Mouse (Mus musculus): ENCODE data around the gene Mettl21a. TPM values are rescaled to one million over a fixed set of nuclear protein-coding genes. Genes with fewer than 3 reads are reported as not detected.

Mettl21a gene
- total and polyA plus RNA-seq, 3 experiments, result 5.0 to 8.2 (median 7.0) TPM

- TF ChIP-seq POLR2A (IDR thresholded peaks at IDR 0.05; ENCODE audit: insufficient read depth, low read depth, low read length) (no peak), EP300 (IDR thresholded peaks at IDR 0.05; ENCODE audit: insufficient read depth, low read depth, low read length) (no peak), CTCF (IDR thresholded peaks at IDR 0.05) (no peak; the same call in 1 of the 2 replicates)
- Histone ChIP-seq H3K27ac (peak overlapping the region; percentile 97), H3K36me3 (ENCODE audit: control insufficient read depth, insufficient read depth, low read length) (no peaks in the 10 kb centered on the region), H3K79me2 (replicated peaks; ENCODE audit: control insufficient read depth, insufficient read depth, low read length) (no peaks in the 10 kb centered on the region), H3K9ac (ENCODE audit: low read depth, low read length) (peak overlapping the region; percentile 86), H3K4me1 (ENCODE audit: control insufficient read depth, insufficient read depth, low read length) (peaks cover 1% of the 10 kb centered on the region; the same call in 1 of the 2 replicates), H3K27me3 (ENCODE audit: control insufficient read depth, insufficient read depth, low read length) (no peaks in the 10 kb centered on the region), H3K4me3 (peak overlapping the region; percentile 81)
- DNase-seq, result peak; percentile 89 to 92
- intact Hi-C loops (cut with DNase I), result loop anchor here (1.0 to 5.0 kb wide), 5 partner anchors 75 to 370 kb away; partner anchors contain the start of genes Ccnyl1 and Creb1
- 0% methylated on average over 15 of the region's 15 CpGs for whole genome bisulfite sequencing
These were observed 608 bp upstream of the Mettl21a start for GRCm38 (mm10) chr1:64617715-64617984.

DNA sequence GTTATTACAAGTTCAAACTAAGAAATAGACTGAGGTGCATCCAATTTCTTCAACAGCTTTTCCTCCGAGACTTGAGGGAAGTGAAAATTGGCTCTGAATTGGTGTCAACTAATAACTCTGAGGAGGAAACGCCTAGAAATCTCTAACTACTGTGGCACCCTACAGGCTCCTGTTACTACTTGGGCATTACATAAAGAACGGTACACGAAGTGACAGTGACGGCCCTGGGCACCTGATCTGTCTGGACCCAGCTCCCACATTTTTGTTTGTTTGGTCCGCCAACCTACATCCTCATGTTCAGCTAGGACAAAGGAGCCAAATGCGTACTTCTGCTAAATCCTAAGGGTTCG is 536 bp downstream of the Mettl21a start:
- H3K9ac ChIP-seq (ENCODE audit: low read depth, low read length), result peak overlapping the region; percentile 86
- 1% methylated on average over 8 of the region's 8 CpGs for WGBS
- TF ChIP-seq EP300 (IDR thresholded peaks at IDR 0.05; ENCODE audit: insufficient read depth, low read depth, low read length), result no peak
- no peak for TF ChIP-seq POLR2A (IDR thresholded peaks at IDR 0.05; ENCODE audit: insufficient read depth, low read depth, low read length)
- no peak for TF ChIP-seq CTCF (IDR thresholded peaks at IDR 0.05)

DNA sequence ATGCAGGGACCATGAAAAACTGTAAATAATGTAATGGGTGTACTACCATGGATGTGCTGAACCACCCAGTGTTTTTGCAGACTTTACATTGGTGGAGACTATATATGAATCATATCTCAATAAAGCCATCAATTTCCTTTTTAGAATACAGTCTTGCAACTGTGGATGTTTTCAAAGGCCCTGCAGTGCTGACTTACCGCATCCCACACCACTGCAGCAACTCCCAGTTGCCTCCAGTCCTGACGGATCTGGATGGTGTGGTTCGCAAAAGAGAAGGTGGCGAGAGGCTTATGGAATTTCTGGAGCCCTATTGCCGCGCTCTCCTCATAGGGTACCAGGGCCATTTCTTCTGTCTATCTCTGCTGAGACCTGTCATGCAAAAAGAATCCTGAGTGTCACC is 966 bp downstream of the Mettl21a start:
- Histone ChIP-seq H3K36me3 (ENCODE audit: control insufficient read depth, insufficient read depth, low read length) (no peaks in the 10 kb centered on the region), H3K79me2 (replicated peaks; ENCODE audit: control insufficient read depth, insufficient read depth, low read length) (no peaks in the 10 kb centered on the region), H3K4me1 (ENCODE audit: control insufficient read depth, insufficient read depth, low read length) (peaks cover 1% of the 10 kb centered on the region; the same call in 1 of the 2 replicates), H3K4me3 (peak overlapping the region; percentile 81), H3K9ac (ENCODE audit: low read depth, low read length) (no peak overlapping the region), H3K27me3 (ENCODE audit: control insufficient read depth, insufficient read depth, low read length) (no peaks in the 10 kb centered on the region), H3K27ac (peak overlapping the region; percentile 97)
- TF ChIP-seq POLR2A (IDR thresholded peaks at IDR 0.05; ENCODE audit: insufficient read depth, low read depth, low read length), result no peak
- no peak for TF ChIP-seq EP300 (IDR thresholded peaks at IDR 0.05; ENCODE audit: insufficient read depth, low read depth, low read length)
- no peak for TF ChIP-seq CTCF (IDR thresholded peaks at IDR 0.05)
- intact Hi-C loops (cut with DNase I), result loop anchor here (5.0 kb wide), 4 partner anchors 76 to 371 kb away; partner anchors contain the start of genes Ccnyl1 and Creb1
- 53% methylated on average over 6 of the region's 6 CpGs for WGBS
- DNase-seq, result no peak

More for the DNA sequence above, 536 bp downstream of the Mettl21a start:
- Histone ChIP-seq H3K4me1 (ENCODE audit: control insufficient read depth, insufficient read depth, low read length) (peaks cover 1% of the 10 kb centered on the region; the same call in 1 of the 2 replicates), H3K27me3 (ENCODE audit: control insufficient read depth, insufficient read depth, low read length) (no peaks in the 10 kb centered on the region), H3K4me3 (peak overlapping the region; percentile 81), H3K27ac (peak overlapping the region; percentile 97), H3K79me2 (replicated peaks; ENCODE audit: control insufficient read depth, insufficient read depth, low read length) (no peaks in the 10 kb centered on the region), H3K36me3 (ENCODE audit: control insufficient read depth, insufficient read depth, low read length) (no peaks in the 10 kb centered on the region)
- intact Hi-C loops (cut with DNase I), result loop anchor here (5.0 kb wide), 4 partner anchors 76 to 371 kb away; partner anchors contain the start of genes Ccnyl1 and Creb1
- no peak for DNase-seq

DNA sequence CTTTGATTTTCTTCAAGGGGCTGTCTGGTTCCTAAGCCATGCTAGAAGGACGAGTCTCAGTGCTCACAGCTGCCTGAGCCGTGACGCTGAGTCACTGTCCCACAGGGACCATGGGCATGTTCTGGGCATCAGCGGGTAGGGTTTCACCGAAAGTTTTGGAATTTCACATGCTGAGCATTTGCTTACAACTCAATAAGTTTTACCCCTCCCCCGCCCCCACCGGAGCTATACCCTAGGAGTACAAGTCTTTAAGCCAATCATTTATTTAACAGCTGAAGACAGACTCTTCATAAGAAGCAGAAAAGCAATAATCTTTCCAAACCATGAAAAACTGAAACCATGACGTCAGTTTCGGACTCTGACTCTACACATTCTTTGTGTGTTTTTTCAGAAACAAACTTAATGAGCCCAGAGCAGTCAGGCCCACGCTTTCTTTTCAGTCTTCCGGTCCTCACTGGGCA is 1.5 kb downstream of the Mettl21a start:
- Histone ChIP-seq H3K36me3 (ENCODE audit: control insufficient read depth, insufficient read depth, low read length) (no peaks in the 10 kb centered on the region), H3K4me1 (ENCODE audit: control insufficient read depth, insufficient read depth, low read length) (peaks cover 1% of the 10 kb centered on the region; the same call in 1 of the 2 replicates), H3K9ac (ENCODE audit: low read depth, low read length) (no peak overlapping the region), H3K79me2 (replicated peaks; ENCODE audit: control insufficient read depth, insufficient read depth, low read length) (no peaks in the 10 kb centered on the region), H3K27me3 (ENCODE audit: control insufficient read depth, insufficient read depth, low read length) (no peaks in the 10 kb centered on the region), H3K4me3 (peak overlapping the region; percentile 27), H3K27ac (peak overlapping the region; percentile 97)
- TF ChIP-seq CTCF (IDR thresholded peaks at IDR 0.05), result no peak
- TF ChIP-seq POLR2A (IDR thresholded peaks at IDR 0.05; ENCODE audit: insufficient read depth, low read depth, low read length), result no peak
- no peak for TF ChIP-seq EP300 (IDR thresholded peaks at IDR 0.05; ENCODE audit: insufficient read depth, low read depth, low read length)
- intact Hi-C loops (cut with DNase I), result loop anchor here (2.0 to 5.0 kb wide), 5 partner anchors 17 to 372 kb away; partner anchors contain the start of genes Ccnyl1 and Creb1
- WGBS, result 58% methylated on average over 11 of the region's 11 CpGs
- no peak for DNase-seq

- H3K27me3 ChIP-seq (ENCODE audit: control insufficient read depth, insufficient read depth, low read length), result no peaks in the 10 kb centered on the region
- intact Hi-C loops (cut with DNase I), result loop anchor here (2.0 to 5.0 kb wide), 5 partner anchors 16 to 372 kb away; partner anchors contain the start of genes Ccnyl1 and Creb1
- H3K4me3 ChIP-seq, result no peak overlapping the region
- H3K9ac ChIP-seq (ENCODE audit: low read depth, low read length), result no peak overlapping the region
- no peak for TF ChIP-seq POLR2A (IDR thresholded peaks at IDR 0.05; ENCODE audit: insufficient read depth, low read depth, low read length)
- TF ChIP-seq CTCF (IDR thresholded peaks at IDR 0.05), result no peak
- no peak for TF ChIP-seq EP300 (IDR thresholded peaks at IDR 0.05; ENCODE audit: insufficient read depth, low read depth, low read length)
- WGBS, result 59% methylated on average over 10 of the region's 10 CpGs
- H3K79me2 ChIP-seq (replicated peaks; ENCODE audit: control insufficient read depth, insufficient read depth, low read length), result no peaks in the 10 kb centered on the region
- H3K36me3 ChIP-seq (ENCODE audit: control insufficient read depth, insufficient read depth, low read length), result no peaks in the 10 kb centered on the region
- no peak for DNase-seq
- H3K4me1 ChIP-seq (ENCODE audit: control insufficient read depth, insufficient read depth, low read length), result peaks cover 1% of the 10 kb centered on the region; the same call in 1 of the 2 replicates
- peak overlapping the region; percentile 97 for H3K27ac ChIP-seq
These were observed 2.2 kb downstream of the Mettl21a start for GRCm38 (mm10) chr1:64614801-64615345.

DNA sequence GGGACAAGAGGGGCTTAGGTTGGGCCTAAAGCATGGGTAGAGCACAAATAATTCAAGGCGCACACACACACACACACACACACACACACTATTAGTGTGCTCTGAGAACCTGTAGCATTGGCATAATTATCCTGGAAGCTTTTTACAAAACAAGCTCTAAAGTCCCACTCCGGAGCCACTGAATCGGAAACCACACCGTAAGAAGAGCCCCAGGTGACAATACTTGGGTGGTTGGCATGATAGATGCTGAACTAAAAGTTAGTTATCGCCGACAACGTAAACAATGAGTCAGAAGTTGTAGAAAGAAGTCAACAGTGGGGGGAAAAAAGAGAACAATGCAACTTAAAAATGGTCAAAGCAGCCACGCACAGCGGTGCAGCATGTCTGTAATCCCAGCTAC is 2.7 kb downstream of the Mettl21a start:
- Histone ChIP-seq H3K27me3 (ENCODE audit: control insufficient read depth, insufficient read depth, low read length) (no peaks in the 10 kb centered on the region), H3K9ac (ENCODE audit: low read depth, low read length) (no peak overlapping the region), H3K27ac (no peak overlapping the region), H3K4me3 (no peak overlapping the region), H3K36me3 (ENCODE audit: control insufficient read depth, insufficient read depth, low read length) (no peaks in the 10 kb centered on the region), H3K79me2 (replicated peaks; ENCODE audit: control insufficient read depth, insufficient read depth, low read length) (no peaks in the 10 kb centered on the region), H3K4me1 (ENCODE audit: control insufficient read depth, insufficient read depth, low read length) (peaks cover 1% of the 10 kb centered on the region; the same call in 1 of the 2 replicates)
- 86% methylated on average over 9 of the region's 9 CpGs for WGBS
- TF ChIP-seq EP300 (IDR thresholded peaks at IDR 0.05; ENCODE audit: insufficient read depth, low read depth, low read length), result no peak
- DNase-seq, result no peak
- intact Hi-C loops (cut with DNase I), result loop anchor here (2.0 kb wide), 1 partner anchor 16 kb away; no protein-coding TSS in a partner anchor
